Mouse (Mus musculus) left cerebral cortex, adult 2 months (tissue): ENCODE measurements around the gene Gatb. TPM values are rescaled to one million over a fixed set of nuclear protein-coding genes. Genes with fewer than 3 reads are reported as not detected.

Source experiments
- DNase-seq, 2 experiments: peaks; one replicate each; pipeline ENCODE4 v3.0.0; 2021 to 2022; ENCODE audit warnings: low spot score in 2 of 2, mixed read lengths in 1 of 2; ENCODE audit errors: extremely low spot score in 1 of 2
- H3K27ac ChIP-seq: fragments of 200-600 bp; 2 replicates; pipeline ENCODE4 v1.8.1; 2022
- H3K4me3 ChIP-seq: fragments of 200-600 bp; 2 replicates; pipeline ENCODE4 v1.8.1; 2022
- CTCF ChIP-seq: fragments of 200-600 bp; IDR thresholded peaks from 2 replicates; pipeline ENCODE4 v1.8.1; 2022; ENCODE audit warnings: antibody characterized with exemption, mild to moderate bottlenecking, moderate library complexity
- intact Hi-C: fragments of 180-260 bp; cut with DNase I; formaldehyde crosslinking; loops from one replicate; pipeline ENCODE4 v1.15.1; 2025
- total RNA-seq, 2 experiments: library from RNA; stranded (reverse); gene quantifications; 2 replicates each; pipeline ENCODE4 v1.2.3; 2021

The Gatb gene
- total RNA-seq, 2 experiments from 2014 or later = 20.4 to 20.6 TPM

DNA sequence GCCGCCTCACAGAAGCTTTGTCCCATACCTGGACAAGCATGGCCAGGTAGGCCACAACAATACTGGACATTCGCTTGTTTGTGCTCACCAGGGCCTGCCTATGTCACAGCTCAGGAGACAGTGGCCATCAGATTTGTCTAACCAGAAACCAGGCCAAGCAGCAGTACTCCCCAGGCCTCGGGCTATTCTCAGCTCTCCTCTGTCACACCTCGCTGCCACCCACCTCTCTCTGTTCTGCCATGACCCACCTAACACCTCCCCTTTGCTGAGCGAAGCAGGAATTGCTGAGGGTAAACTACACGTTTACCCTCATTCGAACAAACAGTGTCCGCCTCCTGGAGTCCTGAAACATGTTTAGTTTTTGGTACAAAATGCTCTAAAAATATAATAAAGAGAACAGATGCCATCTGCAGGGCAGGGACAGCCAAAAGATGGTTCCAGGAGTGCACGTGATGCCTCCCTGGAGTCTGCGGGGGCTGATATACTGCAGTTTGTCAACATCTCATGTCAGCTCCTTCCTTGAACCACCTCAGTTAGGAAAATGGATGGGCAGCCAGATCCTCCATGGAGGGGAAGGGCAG is 90.8 kb downstream of the Gatb start:
- DNase-seq = peak in 1 of 2 experiments; percentile 63
- peak overlapping the region; percentile 92 for H3K27ac ChIP-seq
- no peak overlapping the region for H3K4me3 ChIP-seq
- TF ChIP-seq CTCF = no peak; the same call in 1 of the 2 replicates
- intact Hi-C loops = loop anchor here (1.0 to 10.0 kb wide), 7 partner anchors 28 to 640 kb away; partner anchors contain the start of gene Gatb

DNA sequence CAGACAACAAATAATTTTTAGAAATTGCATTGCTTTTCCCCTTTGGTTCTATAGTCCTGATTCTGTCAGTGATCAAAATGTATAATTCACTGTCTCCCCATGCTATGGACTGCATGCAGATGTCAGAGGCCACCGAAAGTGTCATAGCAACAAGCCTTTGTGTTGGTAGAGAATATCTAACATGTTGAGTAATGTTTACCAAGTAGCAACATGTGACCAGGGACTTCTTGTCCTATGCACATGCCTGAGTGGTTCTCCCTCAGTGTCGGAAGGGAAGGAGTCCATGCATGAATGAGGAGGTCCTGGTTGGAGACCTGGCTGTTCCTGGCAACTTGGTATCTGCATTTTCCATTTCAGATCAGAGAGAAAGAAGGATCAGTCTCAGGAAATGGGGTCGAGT is 92.2 kb downstream of the Gatb start:
- intact Hi-C loops = loop anchor here (10.0 kb wide), 2 partner anchors 301 to 641 kb away; no protein-coding TSS in a partner anchor
- Histone ChIP-seq H3K27ac (peak overlapping the region; percentile 92), H3K4me3 (no peak overlapping the region)
- no peak for DNase-seq
- no peak for TF ChIP-seq CTCF

DNA sequence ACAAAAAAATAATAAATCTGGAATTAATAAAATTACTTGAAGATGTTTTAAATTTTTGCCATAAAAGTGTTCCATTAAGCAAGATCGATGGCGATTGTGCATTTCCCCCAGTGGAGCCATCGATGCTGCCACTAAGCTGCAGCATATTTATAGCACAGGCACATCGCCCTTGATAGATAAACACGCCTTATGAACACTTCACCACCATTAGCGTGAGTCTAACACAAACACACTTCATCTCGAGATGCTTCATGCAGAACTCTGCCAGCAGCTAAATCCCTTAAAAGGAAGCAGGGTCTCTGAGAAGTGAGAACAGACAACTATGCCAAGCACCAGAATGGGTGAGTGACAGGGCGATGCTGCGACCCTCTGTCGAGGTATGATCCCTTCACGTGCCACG is 92.8 kb downstream of the Gatb start:
- peak overlapping the region; percentile 92 for H3K27ac ChIP-seq

DNA sequence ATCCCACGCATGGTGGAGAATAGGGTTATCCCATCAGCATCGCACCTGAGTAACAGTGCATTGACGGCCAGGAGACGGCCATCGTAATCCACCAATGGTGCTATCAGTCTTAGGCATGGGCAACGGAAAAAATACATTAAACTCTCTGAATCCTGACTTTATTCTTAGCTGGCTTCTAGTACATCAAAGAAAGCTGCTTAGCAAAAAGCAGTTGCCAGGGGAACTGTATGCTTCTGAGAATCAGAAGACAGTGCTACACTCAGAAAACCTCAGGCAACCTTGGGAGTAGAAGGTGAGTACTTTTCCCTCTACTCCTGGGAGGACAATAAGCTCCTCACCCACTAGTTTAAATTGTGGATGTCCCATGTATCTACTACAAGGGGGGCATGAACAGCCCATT is 93.8 kb downstream of the Gatb start:
- H3K4me3 ChIP-seq = no peak overlapping the region
- intact Hi-C loops = loop anchor here (10.0 kb wide), 2 partner anchors 303 to 643 kb away; no protein-coding TSS in a partner anchor
- no peak for DNase-seq
- TF ChIP-seq CTCF = no peak
- H3K27ac ChIP-seq = peak overlapping the region; percentile 92

More for the DNA sequence above, 92.8 kb downstream of the Gatb start:
- intact Hi-C loops = loop anchor here (10.0 kb wide), 2 partner anchors 302 to 642 kb away; no protein-coding TSS in a partner anchor
- DNase-seq = no peak
- TF ChIP-seq CTCF = no peak
- H3K4me3 ChIP-seq = no peak overlapping the region

DNA sequence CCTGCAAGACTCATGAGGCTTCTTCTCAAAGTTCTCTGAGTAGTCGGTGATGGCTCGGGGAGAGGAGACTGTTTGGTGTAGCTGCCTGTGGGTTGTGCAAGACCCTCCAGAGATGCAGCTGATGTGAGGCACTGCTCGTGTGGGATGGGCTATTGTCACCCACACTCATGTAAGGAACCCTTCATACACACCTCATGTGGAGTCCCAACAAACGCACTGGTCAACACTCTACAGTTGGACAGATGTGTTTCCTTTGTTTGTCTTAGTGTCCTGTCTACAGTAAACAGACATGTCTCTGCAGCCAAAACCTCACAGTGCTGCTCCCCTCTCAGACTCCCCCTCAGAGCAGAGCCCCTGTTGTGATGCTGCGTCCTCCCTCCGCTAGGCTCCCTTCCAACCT is 95.9 kb downstream of the Gatb start:
- TF ChIP-seq CTCF = no peak
- Histone ChIP-seq H3K27ac (no peak overlapping the region), H3K4me3 (no peak overlapping the region)
- no peak for DNase-seq
- intact Hi-C loops = loop anchor here (10.0 kb wide), 2 partner anchors 305 to 645 kb away; no protein-coding TSS in a partner anchor

DNA sequence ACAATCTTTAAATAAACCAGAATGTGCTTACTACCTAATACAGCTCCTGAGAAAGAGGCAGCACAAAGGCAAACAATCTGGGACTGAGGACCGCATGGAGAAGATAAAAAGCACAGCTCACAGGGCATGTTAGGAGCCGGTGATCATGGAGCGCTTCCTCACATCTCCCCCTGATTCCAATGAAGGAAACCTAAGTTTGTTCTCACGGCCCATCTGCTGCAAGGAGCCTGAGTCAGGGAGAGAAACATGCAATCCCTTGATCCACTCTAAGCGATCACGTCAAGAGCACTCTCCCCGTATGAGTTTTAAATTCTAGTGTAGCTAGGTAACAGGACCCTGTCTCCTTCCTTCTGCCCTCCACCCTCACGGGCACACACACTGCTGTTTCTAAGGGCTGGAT is 103.2 kb downstream of the Gatb start:
- no peak overlapping the region for H3K4me3 ChIP-seq
- peak overlapping the region; percentile 70 for H3K27ac ChIP-seq
- DNase-seq = no peak
- no peak for TF ChIP-seq CTCF
- intact Hi-C loops = no loop called here

DNA sequence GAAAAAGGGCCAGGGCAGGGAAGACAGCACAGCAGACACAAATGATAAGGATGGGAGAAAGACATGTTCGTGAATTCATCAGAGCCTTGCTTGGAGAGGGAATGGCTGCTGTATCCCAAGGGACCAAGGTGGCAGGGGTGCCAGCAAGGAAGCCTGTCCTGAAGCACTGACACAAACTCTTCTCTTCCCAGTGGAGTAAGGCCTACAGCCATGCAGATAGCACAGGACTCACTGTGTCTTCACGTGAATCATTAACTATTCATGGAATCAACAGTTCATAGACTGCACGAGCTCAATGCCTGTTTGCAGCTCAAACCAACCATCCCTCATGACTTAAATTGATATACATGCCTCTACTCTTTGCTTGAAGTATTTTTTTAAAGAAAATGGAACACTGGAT is 104.0 kb downstream of the Gatb start:
- no peak for DNase-seq
- Histone ChIP-seq H3K27ac (peak overlapping the region; percentile 70), H3K4me3 (no peak overlapping the region)
- TF ChIP-seq CTCF = no peak
- intact Hi-C loops = no loop called here

DNA sequence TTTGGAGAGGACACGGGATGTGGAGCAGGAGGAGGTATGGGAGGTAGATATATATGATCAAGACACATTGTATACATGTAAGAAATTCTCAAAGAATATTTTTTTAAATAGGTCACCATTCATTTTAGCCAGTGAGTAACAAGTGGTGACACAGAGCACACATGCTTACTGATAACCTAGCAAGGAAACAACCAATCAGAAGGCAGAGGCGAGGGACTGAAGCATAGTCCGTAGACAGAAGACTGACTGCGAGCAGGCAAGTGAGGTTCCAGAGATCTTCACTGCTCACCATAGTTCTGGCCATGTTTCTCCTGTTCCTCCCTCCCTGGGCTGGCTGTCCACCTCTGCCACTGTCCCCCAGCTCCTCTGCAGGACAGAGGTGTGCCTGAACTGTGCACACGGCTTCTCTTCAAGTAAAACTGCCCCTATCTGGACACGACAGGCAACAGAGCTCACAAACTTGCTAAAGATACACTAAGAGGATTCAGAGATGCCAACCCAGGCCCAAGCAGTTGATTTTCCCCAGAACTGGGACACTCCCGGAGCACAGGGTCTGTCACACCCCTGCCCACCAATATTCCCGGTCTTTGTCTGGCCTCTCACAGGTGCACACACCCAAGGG is 105.5 kb downstream of the Gatb start:
- intact Hi-C loops = no loop called here
- no peak for TF ChIP-seq CTCF
- DNase-seq = no peak
- Histone ChIP-seq H3K4me3 (no peak overlapping the region), H3K27ac (no peak overlapping the region)

DNA sequence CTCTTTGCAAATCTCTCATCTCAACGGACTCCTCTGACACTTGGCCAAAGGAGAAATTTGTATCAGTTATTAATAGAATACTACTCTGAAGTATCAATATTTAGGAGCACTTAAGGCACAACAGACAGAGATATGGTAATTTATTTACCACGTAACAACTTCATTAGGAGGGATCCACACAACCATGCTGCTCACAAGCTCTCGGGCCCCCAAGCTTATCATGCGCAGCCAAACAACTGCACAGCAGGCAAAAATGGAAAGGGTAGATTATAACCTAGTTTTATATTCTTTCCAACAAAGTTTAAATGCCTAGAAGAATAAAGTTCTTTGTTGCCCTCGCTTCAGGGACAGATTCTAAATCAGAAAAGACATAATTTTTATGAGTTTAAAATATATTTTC is 106.0 kb downstream of the Gatb start:
- H3K27ac ChIP-seq = no peak overlapping the region
- intact Hi-C loops = no loop called here
- no peak for TF ChIP-seq CTCF
- no peak for DNase-seq
- no peak overlapping the region for H3K4me3 ChIP-seq

DNA sequence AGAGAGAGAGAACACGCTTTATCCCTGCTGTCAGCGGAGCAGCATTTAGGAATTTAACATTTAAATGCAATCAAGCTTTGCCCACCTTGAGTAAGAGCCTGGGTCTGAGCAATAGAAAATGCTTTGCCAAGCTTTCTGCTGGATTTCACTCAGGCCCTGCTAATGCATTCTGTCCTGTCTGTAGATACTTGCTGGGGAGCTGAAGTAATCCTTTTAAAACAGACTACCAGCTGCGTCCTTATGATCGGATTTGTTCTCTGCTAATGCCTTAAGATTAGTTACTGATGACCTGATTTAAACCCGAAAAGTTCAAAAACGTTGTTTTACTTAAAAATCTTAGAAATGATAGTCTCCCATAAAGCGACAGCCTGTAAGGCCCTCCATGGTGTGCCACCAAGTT is 107.2 kb downstream of the Gatb start:
- no peak for TF ChIP-seq CTCF
- Histone ChIP-seq H3K27ac (no peak overlapping the region), H3K4me3 (no peak overlapping the region)
- intact Hi-C loops = no loop called here
- DNase-seq = no peak

DNA sequence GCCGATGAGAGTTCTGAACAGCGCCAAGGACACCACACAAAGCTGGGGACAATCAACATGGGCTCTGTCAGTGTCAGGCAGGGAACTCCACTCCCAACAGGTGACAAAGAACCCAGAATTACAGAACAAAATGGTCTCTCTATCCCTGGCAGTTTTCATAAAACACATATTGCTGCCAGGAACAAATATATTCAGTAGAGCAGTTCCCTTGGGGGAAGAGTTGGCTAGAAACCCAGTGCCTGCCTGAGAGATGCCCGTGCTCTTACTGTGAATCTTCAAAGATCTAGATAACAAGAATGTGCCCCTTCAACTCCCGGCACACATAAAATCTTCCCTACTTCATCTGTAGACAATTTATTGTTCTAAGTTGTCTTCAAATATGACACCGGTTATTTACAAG is 109.7 kb downstream of the Gatb start:
- H3K4me3 ChIP-seq = no peak overlapping the region; the same call in 1 of the 2 replicates
- TF ChIP-seq CTCF = no peak
- peak overlapping the region; percentile 54 for H3K27ac ChIP-seq
- DNase-seq = no peak
- intact Hi-C loops = no loop called here

DNA sequence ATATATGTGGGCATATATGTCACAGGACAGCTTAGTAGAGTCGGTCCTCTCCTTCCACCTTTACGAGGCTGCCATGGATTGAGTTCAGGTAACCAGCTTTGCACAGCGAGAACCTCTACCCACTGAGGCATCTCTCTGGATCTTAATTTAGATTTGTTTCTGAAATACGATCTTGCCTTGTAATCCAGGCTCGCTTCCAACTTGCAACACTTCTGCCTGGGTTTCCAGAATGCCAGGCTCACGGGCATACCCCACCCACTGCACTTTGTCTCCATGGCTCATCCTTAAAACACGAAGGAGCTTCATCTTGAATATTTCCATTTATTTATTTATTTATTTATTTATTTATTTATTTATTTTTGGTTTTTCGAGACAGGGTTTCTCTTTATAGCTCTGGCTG is 111.4 kb downstream of the Gatb start:
- intact Hi-C loops = no loop called here
- Histone ChIP-seq H3K27ac (no peak overlapping the region; the same call in 1 of the 2 replicates), H3K4me3 (no peak overlapping the region)
- no peak for TF ChIP-seq CTCF
- no peak for DNase-seq

DNA sequence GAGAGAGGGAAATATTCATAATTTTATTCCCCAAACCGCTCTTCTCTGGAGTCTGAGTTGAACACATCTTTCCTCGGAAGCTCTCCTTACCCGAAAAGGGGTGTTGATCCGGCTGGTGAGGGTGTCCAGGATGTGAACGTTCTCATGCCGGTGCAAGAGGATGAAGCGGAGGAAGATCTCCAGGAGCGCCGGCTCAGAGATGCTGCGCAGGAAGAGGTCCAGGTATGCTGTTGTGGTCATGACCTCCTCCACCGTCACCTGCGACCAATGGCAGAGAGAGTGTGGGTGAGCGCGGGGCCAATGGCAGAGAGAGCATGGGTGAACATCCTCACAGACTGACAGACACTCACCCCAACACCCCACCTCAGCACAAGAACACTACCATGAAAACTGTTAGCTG is 114.4 kb downstream of the Gatb start:
- intact Hi-C loops = no loop called here
- TF ChIP-seq CTCF = no peak
- DNase-seq = no peak

More for the DNA sequence above, 114.4 kb downstream of the Gatb start:
- Histone ChIP-seq H3K4me3 (no peak overlapping the region), H3K27ac (no peak overlapping the region)
